Mouse (Mus musculus) gastrocnemius, adult 2 months (tissue): Measurements from ENCODE around the gene Trp53bp1. TPM values are rescaled to one million over a fixed set of nuclear protein-coding genes. Genes with fewer than 3 reads are reported as not detected.

ENCODE experiments used
- DNase-seq: peaks from one replicate; pipeline ENCODE4 v3.0.0; 2022
- H3K27ac ChIP-seq: fragments of 200-600 bp; 2 replicates; pipeline ENCODE4 v1.8.1; 2022; ENCODE audit warnings: mild to moderate bottlenecking
- H3K4me3 ChIP-seq: fragments of 200-600 bp; 2 replicates; pipeline ENCODE4 v1.8.1; 2022; ENCODE audit warnings: mild to moderate bottlenecking, moderate library complexity
- CTCF ChIP-seq: fragments of 200-600 bp; IDR thresholded peaks from 2 replicates; pipeline ENCODE4 v1.8.1; 2022; ENCODE audit warnings: antibody characterized with exemption, mild to moderate bottlenecking, moderate library complexity
- intact Hi-C: fragments of 180-260 bp; cut with DNase I; formaldehyde crosslinking; loops from one replicate; pipeline ENCODE4 v1.15.1; 2025
- total RNA-seq, 2 experiments: library from RNA; stranded (reverse); gene quantifications; 2 replicates each; pipeline ENCODE4 v1.2.3; 2021

The Trp53bp1 gene
- total RNA-seq, 2 experiments from 2014 or later = 15.9 to 16.0 TPM

- TF ChIP-seq CTCF = peak; percentile 45
- DNase-seq = no peak
- no peak overlapping the region for H3K27ac ChIP-seq
- no peak overlapping the region for H3K4me3 ChIP-seq
- intact Hi-C loops = no loop called here
Measured at GRCm38 (mm10) chr2:121223010-121223409, 48.2 kb downstream of the Trp53bp1 start.

GRCm38 (mm10) chr2:121219994-121220393 is 51.2 kb downstream of the Trp53bp1 start:
- intact Hi-C loops = no loop called here
- TF ChIP-seq CTCF = no peak
- Histone ChIP-seq H3K27ac (no peak overlapping the region), H3K4me3 (no peak overlapping the region)
- no peak for DNase-seq

- Histone ChIP-seq H3K27ac (no peak overlapping the region), H3K4me3 (no peak overlapping the region)
- no peak for DNase-seq
- TF ChIP-seq CTCF = no peak
- intact Hi-C loops = no loop called here
Measured at GRCm38 (mm10) chr2:121219177-121219576, 52.0 kb downstream of the Trp53bp1 start.

GRCm38 (mm10) chr2:121214491-121214890 is 56.7 kb downstream of the Trp53bp1 start:
- no peak overlapping the region for H3K27ac ChIP-seq
- intact Hi-C loops = no loop called here
- TF ChIP-seq CTCF = no peak

GRCm38 (mm10) chr2:121206541-121206940 is 64.7 kb downstream of the Trp53bp1 start:
- DNase-seq = no peak
- no peak for TF ChIP-seq CTCF
- H3K4me3 ChIP-seq = no peak overlapping the region
- intact Hi-C loops = no loop called here
- H3K27ac ChIP-seq = no peak overlapping the region

More at GRCm38 (mm10) chr2:121214491-121214890, 56.7 kb downstream of the Trp53bp1 start:
- DNase-seq = no peak
- no peak overlapping the region for H3K4me3 ChIP-seq

- no peak overlapping the region for H3K4me3 ChIP-seq
- no peak overlapping the region for H3K27ac ChIP-seq
- DNase-seq = no peak
- intact Hi-C loops = no loop called here
- no peak for TF ChIP-seq CTCF
Measured at GRCm38 (mm10) chr2:121204276-121204675, 66.9 kb downstream of the Trp53bp1 start.

GRCm38 (mm10) chr2:121195466-121195865 is 75.7 kb downstream of the Trp53bp1 start:
- no peak overlapping the region for H3K4me3 ChIP-seq
- DNase-seq = no peak
- H3K27ac ChIP-seq = no peak overlapping the region
- no peak for TF ChIP-seq CTCF
- intact Hi-C loops = no loop called here

- intact Hi-C loops = no loop called here
- no peak for DNase-seq
- H3K4me3 ChIP-seq = no peak overlapping the region
- TF ChIP-seq CTCF = peak; percentile 27; the same call in 1 of the 2 replicates
- no peak overlapping the region for H3K27ac ChIP-seq
Measured at GRCm38 (mm10) chr2:121188530-121188929, 82.7 kb downstream of the Trp53bp1 start.

- DNase-seq = no peak
- intact Hi-C loops = no loop called here
- no peak for TF ChIP-seq CTCF
Measured at GRCm38 (mm10) chr2:121184142-121184541, 87.1 kb downstream of the Trp53bp1 start.

GRCm38 (mm10) chr2:121183431-121183830 is 87.8 kb downstream of the Trp53bp1 start:
- intact Hi-C loops = no loop called here
- TF ChIP-seq CTCF = no peak
- DNase-seq = no peak
- H3K27ac ChIP-seq = no peak overlapping the region
- no peak overlapping the region for H3K4me3 ChIP-seq

More at GRCm38 (mm10) chr2:121184142-121184541, 87.1 kb downstream of the Trp53bp1 start:
- Histone ChIP-seq H3K27ac (no peak overlapping the region), H3K4me3 (no peak overlapping the region)

- DNase-seq = no peak
- Histone ChIP-seq H3K4me3 (no peak overlapping the region), H3K27ac (peak overlapping the region; percentile 46)
- TF ChIP-seq CTCF = peak; percentile 42
- intact Hi-C loops = no loop called here
Measured at GRCm38 (mm10) chr2:121178828-121179479, 92.3 kb downstream of the Trp53bp1 start.

- Histone ChIP-seq H3K27ac (peak within 1 kb of the TSS; percentile 91), H3K4me3 (peak within 1 kb of the TSS; percentile 94)
- TF ChIP-seq CTCF = peak; percentile 27; the same call in 1 of the 2 replicates
- intact Hi-C loops = no loop called here
- DNase-seq = peak; percentile 95
Measured at GRCm38 (mm10) chr2:121170980-121171742, 100.0 kb downstream of the Trp53bp1 start, which contains the start of gene Zscan29. Gene Zscan29, minus strand, starts transcription at chr2:121171125.

- TF ChIP-seq CTCF = no peak
- peak; percentile 49 for DNase-seq
Measured at GRCm38 (mm10) chr2:121170481-121170971, 100.7 kb downstream of the Trp53bp1 start, which contains the start of gene Tubgcp4. Gene Tubgcp4, plus strand, starts transcription at chr2:121170654.

More at GRCm38 (mm10) chr2:121170481-121170971, 100.7 kb downstream of the Trp53bp1 start, which contains the start of gene Tubgcp4:
- H3K4me3 ChIP-seq = peak within 1 kb of the TSS; percentile 94
- H3K27ac ChIP-seq = peak within 1 kb of the TSS; percentile 91
- intact Hi-C loops = no loop called here
